Mouse (Mus musculus) layer of hippocampus, postnatal 25 days (tissue): ENCODE results near the gene Gcnt1. TPM values are rescaled to one million over a fixed set of nuclear protein-coding genes. Genes with fewer than 3 reads are reported as not detected.

Experiments used
- total RNA-seq, 2 experiments: library from RNA; stranded (reverse); gene quantifications; 2 replicates each; pipeline ENCODE4 v1.2.3; 2021

Gene Gcnt1
- total RNA-seq, 2 experiments from 2014 or later: 3.3 to 3.7 TPM

Other genes with a start within 250 kb of the Gcnt1 start
- gene Rfk, start 21.2 kb upstream of the Gcnt1 start, total RNA-seq: 10 to 100 TPM; 59.5 to 63.0 TPM